Mouse (Mus musculus): ENCODE results near the gene Gna11. TPM values are rescaled to one million over a fixed set of nuclear protein-coding genes. Genes with fewer than 3 reads are reported as not detected.
A peak's percentile ranks its signal among the peaks of the same experiment; 100 is the strongest.

The Gna11 gene
- total and polyA plus RNA-seq, 2 experiments from 2014 or later: 114 to 126 TPM

DNA sequence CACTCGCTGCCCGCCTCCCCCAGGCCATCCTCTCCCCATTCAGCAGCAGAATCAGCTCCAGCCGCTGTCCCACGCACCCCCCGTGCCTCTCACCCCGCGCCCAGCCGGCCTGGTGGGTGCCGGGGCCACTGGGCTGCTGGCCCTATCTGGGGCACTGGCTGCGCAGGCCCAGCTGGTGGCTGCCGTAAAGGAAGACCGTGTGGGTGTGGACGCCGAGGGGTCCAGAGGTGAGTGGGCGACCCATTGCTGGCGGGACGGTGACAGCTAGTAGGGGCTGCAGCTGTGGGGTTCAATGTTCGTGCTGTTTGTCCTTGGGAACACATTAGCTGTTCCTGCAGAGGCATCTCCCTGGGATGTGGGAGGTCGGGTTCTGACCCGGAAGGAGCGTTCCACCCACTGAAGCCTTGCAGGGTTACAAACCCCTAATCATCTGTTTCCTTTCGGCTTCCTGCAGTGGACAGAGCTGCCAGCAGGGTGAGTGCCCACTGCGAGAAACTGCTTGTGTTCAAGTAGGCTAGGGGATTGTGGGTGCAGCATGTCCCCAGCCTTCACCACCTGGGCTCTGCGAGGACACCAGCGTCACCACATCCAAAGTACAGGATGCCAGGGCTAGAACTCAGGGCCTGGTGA is 35.6 kb upstream of the Gna11 start:
- Histone ChIP-seq H3K36me3 (ENCODE audit: insufficient read depth) (0 out of 2 replicates have a peak, but pooled peaks cover 5% of the 10 kb centered on the region), H3K4me3 (ENCODE audit: low read depth, low read length) (no peak overlapping the region), H3K9ac (no peak overlapping the region), H3K27me3 (ENCODE audit: insufficient read depth, low read length) (peaks cover 8% of the 10 kb centered on the region), H3K4me1 (ENCODE audit: insufficient read depth) (peaks cover 5% of the 10 kb centered on the region; the same call in 1 of the 2 replicates), H3K9me3 (ENCODE audit: low read length) (no peaks in the 10 kb centered on the region), H3K27ac (ENCODE audit: low read depth, low read length) (no peak overlapping the region), H3K4me2 (ENCODE audit: low read depth) (no peak overlapping the region)
- peak; percentile 18; the same call in 1 of the 2 replicates for ATAC-seq
- WGBS: 60% methylated on average over 25 of the region's 25 CpGs
- DNase-seq: no peak
- peak; percentile 38 for TF ChIP-seq CTCF (IDR thresholded peaks at IDR 0.05; ENCODE audit: low read depth)

DNA sequence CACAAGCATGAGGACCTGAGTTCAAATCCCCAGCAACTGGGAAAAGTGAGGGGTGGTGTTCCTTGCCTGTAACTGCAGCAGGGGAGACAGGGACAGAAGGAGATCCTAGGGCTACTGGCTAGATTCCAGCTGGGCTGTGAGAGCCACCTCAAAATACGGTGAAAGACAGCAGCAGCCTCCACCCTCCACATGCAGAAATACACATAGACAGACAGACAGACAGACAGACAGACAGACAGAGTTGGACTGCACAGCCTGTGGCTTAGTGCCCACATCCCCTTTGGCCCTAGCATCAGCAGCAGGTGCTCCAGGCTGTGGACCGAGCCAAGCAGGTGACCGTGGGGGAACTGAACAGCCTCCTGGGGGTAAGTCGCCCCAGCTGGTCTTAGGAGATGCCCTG is 35.0 kb upstream of the Gna11 start:
- no peak for TF ChIP-seq CTCF (IDR thresholded peaks at IDR 0.05; ENCODE audit: low read depth)
- H3K4me3 ChIP-seq (ENCODE audit: low read depth, low read length): no peak overlapping the region
- no peaks in the 10 kb centered on the region for H3K9me3 ChIP-seq (ENCODE audit: low read length)
- H3K4me2 ChIP-seq (ENCODE audit: low read depth): no peak overlapping the region
- peaks cover 8% of the 10 kb centered on the region for H3K27me3 ChIP-seq (ENCODE audit: insufficient read depth, low read length)
- H3K9ac ChIP-seq: no peak overlapping the region
- H3K36me3 ChIP-seq (ENCODE audit: insufficient read depth): 0 out of 2 replicates have a peak, but pooled peaks cover 5% of the 10 kb centered on the region
- H3K4me1 ChIP-seq (ENCODE audit: insufficient read depth): peaks cover 7% of the 10 kb centered on the region; the same call in 1 of the 2 replicates
- no peak for DNase-seq
- no peak overlapping the region for H3K27ac ChIP-seq (ENCODE audit: low read depth, low read length)
- no peak for ATAC-seq
- 60% methylated on average over 3 of the region's 4 CpGs for WGBS

DNA sequence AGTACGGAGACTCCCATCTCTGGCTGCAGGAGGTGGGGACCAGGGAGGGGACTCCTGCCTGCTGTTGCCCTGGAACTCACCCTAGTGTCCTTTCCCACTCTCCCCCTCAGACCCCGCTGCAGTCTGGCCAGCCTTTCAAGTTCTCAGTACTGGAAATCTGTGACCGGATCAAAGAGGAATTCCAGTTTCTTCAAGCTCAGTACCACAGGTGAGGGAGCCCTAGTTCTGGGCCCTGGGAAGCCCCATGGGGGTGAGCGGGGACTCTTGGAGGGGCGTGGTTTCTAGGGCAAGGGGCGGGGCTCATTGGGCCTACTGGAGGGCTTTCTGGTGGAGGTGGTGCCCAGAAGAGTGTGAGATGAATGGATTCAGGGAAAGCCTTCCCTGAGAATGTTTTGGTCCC is 30.7 kb upstream of the Gna11 start:
- no peaks in the 10 kb centered on the region for H3K36me3 ChIP-seq (ENCODE audit: insufficient read depth)
- peaks cover 15% of the 10 kb centered on the region for H3K4me1 ChIP-seq (ENCODE audit: insufficient read depth)
- ATAC-seq: no peak
- no peak for TF ChIP-seq CTCF (IDR thresholded peaks at IDR 0.05; ENCODE audit: low read depth)
- peaks cover 15% of the 10 kb centered on the region for H3K27me3 ChIP-seq (ENCODE audit: insufficient read depth, low read length)
- H3K4me3 ChIP-seq (ENCODE audit: low read depth, low read length): peak overlapping the region; percentile 60
- H3K9me3 ChIP-seq (ENCODE audit: low read length): no peaks in the 10 kb centered on the region
- WGBS: 5% methylated on average over 6 of the region's 6 CpGs
- H3K4me2 ChIP-seq (ENCODE audit: low read depth): peak overlapping the region; percentile 74
- peak overlapping the region; percentile 62 for H3K9ac ChIP-seq
- H3K27ac ChIP-seq (ENCODE audit: low read depth, low read length): no peak overlapping the region
- no peak for DNase-seq

DNA sequence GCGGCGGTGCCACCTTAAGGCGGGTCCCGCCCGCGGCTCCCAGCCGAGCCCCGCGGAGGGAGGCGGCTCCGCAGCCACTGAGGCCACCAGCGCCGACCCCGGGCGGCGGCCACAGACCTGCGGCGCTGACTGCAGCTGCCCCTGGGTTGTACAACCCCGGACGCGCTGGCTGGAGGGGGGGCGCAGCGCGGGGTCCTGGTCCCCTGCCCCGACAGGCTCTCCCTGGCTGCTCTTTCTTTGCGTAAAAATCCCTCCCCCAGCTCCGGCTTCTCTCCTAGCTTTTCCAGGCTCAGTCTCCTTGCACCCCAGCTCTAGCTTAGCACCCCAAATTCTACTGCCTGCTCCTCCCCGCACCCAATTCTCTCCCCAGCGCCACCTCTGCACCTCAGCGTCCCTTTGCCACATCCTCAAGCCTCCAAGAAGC is 30.2 kb upstream of the Gna11 start:
- H3K27ac ChIP-seq (ENCODE audit: low read depth, low read length): no peak overlapping the region
- no peak for TF ChIP-seq CTCF (IDR thresholded peaks at IDR 0.05; ENCODE audit: low read depth)
- WGBS: under 1% methylated on average over 26 of the region's 30 CpGs

DNA sequence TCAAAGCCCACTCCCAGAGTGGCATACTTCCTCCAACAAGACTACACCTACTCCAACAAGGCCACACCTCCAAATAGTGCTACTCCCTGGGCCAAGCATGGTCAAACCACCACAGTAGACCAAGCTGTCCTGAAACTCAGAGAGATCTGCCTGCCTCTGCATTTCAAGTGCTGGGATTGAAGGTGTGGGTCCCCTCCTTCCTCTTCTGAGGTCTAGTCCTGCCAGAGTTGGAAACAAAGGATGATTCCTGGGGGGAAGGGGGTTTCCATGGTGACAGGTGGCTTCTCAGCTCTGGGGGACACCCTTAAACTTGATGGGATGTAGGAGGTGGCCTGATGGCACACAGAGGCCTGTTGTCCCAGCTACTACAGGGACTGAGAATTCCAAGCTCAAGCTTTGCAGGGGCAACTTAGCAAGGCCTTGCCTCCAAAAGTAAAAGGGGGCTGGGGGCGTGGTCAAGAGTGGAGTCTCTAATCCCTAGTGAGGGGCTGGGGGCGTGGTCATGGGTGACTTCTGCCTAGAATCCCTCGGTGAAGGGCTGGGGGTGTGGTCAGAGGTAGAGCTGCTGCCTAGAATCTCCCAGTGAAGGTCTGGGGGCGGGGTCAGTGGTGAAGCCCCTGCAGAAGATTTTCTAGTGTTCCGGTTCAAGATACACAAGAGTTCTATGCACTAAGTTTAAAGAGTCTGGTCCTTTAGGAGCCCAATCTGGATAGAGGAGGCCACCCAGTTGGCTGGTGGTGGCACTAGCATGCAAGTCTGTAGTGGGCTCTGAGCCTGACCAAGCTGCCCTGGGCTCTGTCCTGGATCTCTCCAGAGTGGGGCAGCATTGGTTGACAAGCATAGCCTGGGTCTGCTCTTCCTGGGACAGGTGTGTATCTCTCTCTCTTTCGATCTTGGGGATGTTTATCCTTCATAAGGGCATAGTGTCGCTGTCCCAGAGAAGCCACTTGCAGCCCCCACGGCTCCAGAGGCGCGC is 29.4 kb upstream of the Gna11 start, which contains the start of gene Tle2:
TSS of gene Tle2 (plus strand) at position 481 of the 976 bp plus-strand sequence.
- Histone ChIP-seq H3K9me3 (ENCODE audit: low read length) (no peaks in the 10 kb centered on the region), H3K4me3 (ENCODE audit: low read depth, low read length) (peak within 1 kb of the TSS; percentile 60), H3K27me3 (ENCODE audit: insufficient read depth, low read length) (peaks cover 15% of the 10 kb centered on the region), H3K9ac (peak within 1 kb of the TSS; percentile 62), H3K4me1 (ENCODE audit: insufficient read depth) (peaks cover 22% of the 10 kb centered on the region), H3K4me2 (ENCODE audit: low read depth) (peak within 1 kb of the TSS; percentile 74), H3K36me3 (ENCODE audit: insufficient read depth) (no peaks in the 10 kb centered on the region), H3K27ac (ENCODE audit: low read depth, low read length) (no peak within 1 kb of the TSS)
- 16% methylated on average over 10 of the region's 10 CpGs for WGBS
- TF ChIP-seq CTCF (IDR thresholded peaks at IDR 0.05; ENCODE audit: low read depth): no peak
- DNase-seq: no peak
- no peak for ATAC-seq

More for the DNA sequence above, 30.2 kb upstream of the Gna11 start:
- peak overlapping the region; percentile 62 for H3K9ac ChIP-seq
- H3K4me2 ChIP-seq (ENCODE audit: low read depth): peak overlapping the region; percentile 74
- DNase-seq: no peak
- peaks cover 20% of the 10 kb centered on the region for H3K4me1 ChIP-seq (ENCODE audit: insufficient read depth)
- H3K4me3 ChIP-seq (ENCODE audit: low read depth, low read length): peak overlapping the region; percentile 60
- H3K36me3 ChIP-seq (ENCODE audit: insufficient read depth): no peaks in the 10 kb centered on the region
- H3K27me3 ChIP-seq (ENCODE audit: insufficient read depth, low read length): peaks cover 15% of the 10 kb centered on the region
- no peaks in the 10 kb centered on the region for H3K9me3 ChIP-seq (ENCODE audit: low read length)
- ATAC-seq: no peak

DNA sequence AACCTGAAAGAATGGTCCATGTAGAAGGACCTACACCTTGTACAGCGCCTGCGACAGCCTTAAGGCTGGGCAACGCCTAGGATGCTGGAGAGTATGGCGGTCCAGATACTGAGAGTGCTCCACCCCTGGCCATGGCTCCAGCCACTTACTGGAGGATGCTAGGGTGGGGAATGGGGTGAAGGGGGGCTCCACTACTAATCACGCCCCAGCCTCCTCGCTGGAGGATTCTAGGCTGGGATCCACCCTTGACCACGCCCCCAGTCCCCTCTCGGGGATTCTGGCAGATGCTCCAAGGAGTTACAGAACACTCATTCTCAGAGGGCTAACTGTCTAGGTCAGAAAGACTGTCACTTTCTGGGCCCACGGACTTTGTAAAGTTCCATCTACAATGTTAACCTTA is 28.0 kb upstream of the Gna11 start:
- ATAC-seq (no peak), DNase-seq (no peak)
- Histone ChIP-seq H3K9ac (no peak overlapping the region), H3K4me1 (ENCODE audit: insufficient read depth) (peaks cover 26% of the 10 kb centered on the region), H3K4me3 (ENCODE audit: low read depth, low read length) (no peak overlapping the region), H3K27me3 (ENCODE audit: insufficient read depth, low read length) (peaks cover 15% of the 10 kb centered on the region), H3K4me2 (ENCODE audit: low read depth) (no peak overlapping the region), H3K36me3 (ENCODE audit: insufficient read depth) (no peaks in the 10 kb centered on the region), H3K9me3 (ENCODE audit: low read length) (no peaks in the 10 kb centered on the region), H3K27ac (ENCODE audit: low read depth, low read length) (no peak overlapping the region)
- 10% methylated on average over 9 of the region's 9 CpGs for WGBS
- TF ChIP-seq CTCF (IDR thresholded peaks at IDR 0.05; ENCODE audit: low read depth): no peak

Measured in forebrain, postnatal 0 days (tissue).